Mouse (Mus musculus) myocyte (in vitro differentiated cells): ENCODE data around the gene Ttc39b.

Experiments used
- MAX ChIP-seq: IDR thresholded peaks from one replicate; pipeline ENCODE4 v1.6.1; 2011; ENCODE audit warnings: low read depth, mild to moderate bottlenecking, control low read depth
- POLR2A ChIP-seq: IDR thresholded peaks from one replicate; pipeline ENCODE4 v1.6.1; 2011; ENCODE audit warnings: low read depth, mild to moderate bottlenecking, control low read depth, moderate library complexity; ENCODE audit not compliant: insufficient read length
- POLR2AphosphoS2 ChIP-seq: IDR thresholded peaks from one replicate; pipeline ENCODE4 v1.6.1; 2011; ENCODE audit warnings: low read depth, control low read depth; ENCODE audit not compliant: insufficient read length
- SRF ChIP-seq: IDR thresholded peaks from one replicate; pipeline ENCODE4 v1.6.1; 2011; ENCODE audit warnings: low read depth; ENCODE audit not compliant: control insufficient read depth, insufficient read length
- TCF3 ChIP-seq: IDR thresholded peaks from one replicate; pipeline ENCODE4 v1.6.1; 2011; ENCODE audit warnings: low read depth, control low read depth; ENCODE audit not compliant: insufficient read length
- USF1 ChIP-seq: IDR thresholded peaks from one replicate; pipeline ENCODE4 v1.6.1; 2011; ENCODE audit warnings: low read depth, mild to moderate bottlenecking, control low read depth, moderate library complexity

- TF ChIP-seq SRF (no peak), POLR2AphosphoS2 (no peak), MAX (no peak), POLR2A (no peak), USF1 (no peak), TCF3 (no peak)
Measured at GRCm38 (mm10) chr4:83342268-83342970, 18.4 kb upstream of the Ttc39b start.
